Mouse (Mus musculus): Measurements from ENCODE around the gene Ranbp3.

The Ranbp3 gene

DNA sequence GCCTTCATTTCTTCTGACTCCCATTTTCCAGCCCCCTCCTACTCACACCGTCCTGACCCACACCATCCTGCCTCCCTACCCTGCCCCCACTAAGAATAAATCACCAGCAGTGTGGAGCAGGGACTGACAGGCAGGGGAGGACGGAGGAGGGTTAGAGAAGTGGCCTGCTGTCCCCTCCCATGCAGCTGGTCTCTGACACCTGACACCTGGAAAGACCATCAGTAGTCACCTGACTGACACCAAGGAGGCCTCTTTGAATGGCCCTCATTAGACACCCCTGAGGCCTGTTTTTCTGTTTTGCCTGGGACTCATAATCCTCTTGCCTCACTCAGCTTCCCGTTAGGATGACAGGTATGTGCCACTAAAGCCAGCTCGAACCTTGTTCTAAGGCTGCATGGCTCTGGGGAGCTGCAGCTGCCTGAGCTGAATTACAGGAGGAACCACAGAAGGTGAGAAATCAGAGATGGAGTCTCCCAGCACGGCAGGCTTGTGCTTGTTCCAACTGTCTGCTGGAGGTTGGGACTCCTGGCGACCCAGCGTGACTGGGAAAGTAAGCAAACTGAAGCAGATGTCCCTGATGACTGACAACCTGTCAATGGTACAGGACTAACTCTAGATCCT is 54.0 kb downstream of the Ranbp3 start:
- no peak for DNase-seq (ENCODE audit: low read depth)

- no peak for DNase-seq (ENCODE audit: low read depth)
These were observed 54.6 kb downstream of the Ranbp3 start for GRCm38 (mm10) chr17:56727659-56728058.

GRCm38 (mm10) chr17:56728117-56728516 is 55.0 kb downstream of the Ranbp3 start:
- peak; percentile 60 for DNase-seq (ENCODE audit: low read depth)

- no peak for DNase-seq (ENCODE audit: low read depth)
These were observed 56.1 kb downstream of the Ranbp3 start for GRCm38 (mm10) chr17:56729151-56729550.

GRCm38 (mm10) chr17:56729656-56730055 is 56.6 kb downstream of the Ranbp3 start:
- DNase-seq (ENCODE audit: low read depth): no peak

- peak; percentile 34 for DNase-seq (ENCODE audit: low read depth)
These were observed 63.4 kb downstream of the Ranbp3 start for GRCm38 (mm10) chr17:56736534-56736933.

DNA sequence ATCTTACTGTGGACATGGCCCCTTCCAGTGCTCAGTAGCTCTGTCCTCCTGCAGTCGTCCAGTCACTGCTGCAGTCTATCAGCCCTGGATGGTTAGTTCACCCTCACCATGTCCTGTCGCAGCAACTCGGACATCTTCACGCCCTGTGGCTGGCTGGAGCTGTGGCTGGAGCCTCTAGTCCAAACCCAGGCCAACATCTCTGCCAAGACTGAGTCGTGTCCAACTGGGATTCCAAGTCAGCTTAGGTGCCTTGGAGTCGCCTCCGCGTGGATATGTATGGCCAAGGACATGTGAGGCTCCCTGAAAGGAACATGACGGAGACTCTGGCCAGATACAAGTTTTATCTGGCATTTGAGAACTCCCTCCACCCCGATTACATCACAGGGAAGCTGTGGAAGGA is 65.1 kb downstream of the Ranbp3 start:
- no peak for DNase-seq (ENCODE audit: low read depth)

- DNase-seq (ENCODE audit: low read depth): no peak
These were observed 67.2 kb downstream of the Ranbp3 start for GRCm38 (mm10) chr17:56740118-56740787.

GRCm38 (mm10) chr17:56740788-56741160 is 67.7 kb downstream of the Ranbp3 start:
- DNase-seq (ENCODE audit: low read depth): no peak

- no peak for DNase-seq (ENCODE audit: low read depth)
These were observed 71.1 kb downstream of the Ranbp3 start for GRCm38 (mm10) chr17:56744173-56744572.

GRCm38 (mm10) chr17:56751404-56752072 is 78.4 kb downstream of the Ranbp3 start:
- DNase-seq (ENCODE audit: low read depth): no peak

GRCm38 (mm10) chr17:56753452-56753851 is 80.4 kb downstream of the Ranbp3 start:
- no peak for DNase-seq (ENCODE audit: low read depth)

- no peak for DNase-seq (ENCODE audit: low read depth)
These were observed 81.4 kb downstream of the Ranbp3 start for GRCm38 (mm10) chr17:56754271-56755185.

GRCm38 (mm10) chr17:56756703-56757399 is 83.8 kb downstream of the Ranbp3 start:
- no peak for DNase-seq (ENCODE audit: low read depth)

DNA sequence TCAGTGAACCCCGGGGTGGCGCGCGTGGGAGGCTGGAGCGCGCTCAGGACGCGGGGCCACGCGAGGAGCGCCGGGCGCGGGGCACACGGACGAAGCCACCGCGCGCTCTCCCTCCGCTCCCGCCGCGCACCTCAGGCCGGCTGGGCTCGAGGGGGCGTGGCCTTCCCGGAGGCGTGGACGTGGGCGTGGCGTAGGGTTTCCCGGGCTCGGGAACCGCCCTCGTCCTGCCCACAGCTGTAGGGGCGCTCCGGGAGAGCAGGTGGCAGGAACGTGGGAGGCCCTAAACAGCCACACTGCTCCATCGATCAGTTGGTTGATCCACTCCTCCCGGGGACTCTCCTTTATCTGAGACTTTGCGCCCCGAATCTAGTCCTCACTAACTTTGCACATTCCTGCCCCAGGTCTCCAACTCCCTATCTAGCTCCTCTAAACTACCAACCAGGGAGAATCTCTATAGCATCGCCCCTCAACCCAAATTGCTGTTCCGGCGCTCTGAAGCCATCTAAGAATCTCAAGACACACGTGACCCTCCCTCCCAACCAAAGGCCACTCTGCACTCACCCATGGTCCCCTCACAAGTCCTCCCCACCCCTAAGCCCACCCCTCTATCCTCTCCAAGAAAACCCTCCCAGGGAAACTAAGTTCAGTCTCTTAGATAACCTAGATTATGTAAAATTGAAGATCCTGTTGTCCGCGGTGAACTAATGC is 84.5 kb downstream of the Ranbp3 start, which contains the start of gene Nrtn:
TSS of gene Nrtn (minus strand) at position 115 of the 708 bp plus-strand sequence.
- no peak for DNase-seq (ENCODE audit: low read depth)

GRCm38 (mm10) chr17:56758132-56758531 is 85.0 kb downstream of the Ranbp3 start:
- DNase-seq (ENCODE audit: low read depth): peak; percentile 68

- DNase-seq (ENCODE audit: low read depth): no peak
These were observed 86.2 kb downstream of the Ranbp3 start for GRCm38 (mm10) chr17:56759261-56759660.

DNA sequence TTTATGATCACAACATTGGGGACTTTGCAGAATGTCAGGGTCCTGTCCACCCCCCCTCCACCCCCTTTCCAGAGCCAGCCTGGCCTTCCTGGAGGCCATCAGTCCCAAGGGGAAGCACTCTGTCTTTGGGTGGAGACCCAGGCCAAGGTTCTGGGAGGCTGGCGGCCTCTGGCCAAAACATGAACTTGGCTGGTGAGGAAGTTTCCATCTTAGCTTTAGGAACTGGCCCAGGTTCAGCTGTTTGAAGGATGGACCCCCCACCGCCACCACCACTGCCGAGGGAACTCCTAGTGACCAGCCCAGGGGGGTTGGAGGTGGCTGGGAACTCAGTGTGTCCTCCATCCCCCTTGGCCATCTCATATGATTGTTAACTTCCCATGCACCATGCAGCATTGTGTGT is 88.0 kb downstream of the Ranbp3 start:
- DNase-seq (ENCODE audit: low read depth): no peak

All from NIH3T3 (cell line).